Mouse (Mus musculus) layer of hippocampus, postnatal 36 days (tissue): ENCODE results near the gene Ttc9. TPM values are rescaled to one million over a fixed set of nuclear protein-coding genes. Genes with fewer than 3 reads are reported as not detected.

ENCODE experiments used
- DNase-seq, 2 experiments: peaks; one replicate each; pipeline ENCODE4 v3.0.0; 2022
- total RNA-seq, 2 experiments: library from RNA; stranded (reverse); gene quantifications; 2 replicates each; pipeline ENCODE4 v1.2.3; 2021

Ttc9 gene
- total RNA-seq, 2 experiments from 2014 or later: 39.2 to 42.0 TPM

DNA sequence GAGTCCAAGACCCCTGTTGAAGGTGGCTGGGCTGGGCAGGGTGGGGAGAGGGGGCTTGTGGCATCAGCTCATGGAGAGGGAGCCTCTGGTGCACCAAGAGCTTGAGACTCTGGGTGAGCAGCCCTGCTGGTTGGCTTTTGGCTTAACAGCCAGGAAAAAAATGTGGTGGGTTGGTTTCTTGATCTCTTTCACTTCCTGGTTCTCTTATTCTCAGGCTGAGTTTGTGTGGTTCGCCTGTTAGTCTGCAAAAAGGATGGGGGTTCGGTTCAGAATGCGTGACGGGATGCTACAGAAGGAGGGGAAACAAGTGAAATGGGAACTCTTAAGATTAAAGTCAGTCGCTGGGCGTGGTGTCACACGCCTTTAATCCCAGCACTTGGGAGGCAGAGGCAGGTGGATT, 27.0 kb downstream of the Ttc9 start:
- DNase-seq: no peak

DNA sequence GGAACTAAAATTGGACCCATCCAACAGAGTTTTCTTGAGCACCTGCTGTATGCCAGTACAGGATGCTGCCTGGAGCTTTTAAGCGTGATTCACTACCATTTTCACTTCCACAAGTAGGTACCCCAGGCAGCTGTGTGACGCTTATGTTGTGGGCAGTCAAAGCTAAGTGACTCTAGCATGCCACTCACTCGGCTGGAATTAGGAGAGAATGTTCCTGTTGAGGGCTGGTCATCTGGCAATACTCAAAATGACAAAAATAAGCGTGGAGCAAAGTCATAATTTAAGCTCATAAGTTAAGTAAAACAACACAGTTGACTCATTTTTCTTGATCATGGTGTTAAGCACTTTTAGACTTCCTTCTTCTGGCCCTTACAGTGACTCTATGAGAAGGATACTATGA, 31.0 kb downstream of the Ttc9 start:
- no peak for DNase-seq

DNA sequence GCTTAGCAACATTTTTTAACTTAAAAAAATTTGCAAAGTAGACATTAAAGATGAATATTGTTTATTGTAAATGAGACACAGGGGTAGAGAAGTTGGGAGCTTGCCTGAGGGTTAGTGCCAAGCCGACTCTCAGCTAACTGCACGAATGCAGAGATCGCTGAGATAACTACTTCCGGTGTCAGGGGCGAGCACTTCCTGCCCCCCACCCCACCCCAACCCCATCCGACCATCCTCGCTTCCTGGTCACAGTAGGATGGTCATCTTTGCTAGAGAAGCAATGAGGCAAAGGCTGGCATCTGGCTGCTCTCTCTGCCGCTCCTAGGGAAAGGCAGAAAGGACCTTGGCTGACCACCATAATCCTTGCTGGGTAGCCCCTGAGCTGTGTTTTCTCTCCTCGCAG, 32.1 kb downstream of the Ttc9 start:
- DNase-seq: no peak

DNA sequence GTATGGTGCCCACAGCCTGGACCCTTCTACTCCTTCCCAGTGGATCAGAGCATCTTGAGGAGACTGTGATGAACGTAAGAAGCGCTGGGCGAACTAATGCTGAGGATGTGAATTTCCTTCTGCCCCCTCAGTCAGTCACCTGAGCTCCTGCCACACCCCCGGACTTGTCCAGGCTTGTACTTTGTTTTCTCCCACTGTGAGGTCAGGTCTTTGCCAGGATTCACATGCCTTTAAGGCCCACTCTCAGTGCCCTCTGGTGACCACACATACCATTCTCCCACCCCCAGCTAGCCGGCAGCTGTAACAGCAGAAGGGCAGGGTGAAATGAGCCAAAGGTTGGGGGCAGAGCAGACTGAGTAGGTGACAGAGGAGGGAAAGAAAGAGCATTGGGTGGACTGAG, 32.9 kb downstream of the Ttc9 start:
- no peak for DNase-seq

DNA sequence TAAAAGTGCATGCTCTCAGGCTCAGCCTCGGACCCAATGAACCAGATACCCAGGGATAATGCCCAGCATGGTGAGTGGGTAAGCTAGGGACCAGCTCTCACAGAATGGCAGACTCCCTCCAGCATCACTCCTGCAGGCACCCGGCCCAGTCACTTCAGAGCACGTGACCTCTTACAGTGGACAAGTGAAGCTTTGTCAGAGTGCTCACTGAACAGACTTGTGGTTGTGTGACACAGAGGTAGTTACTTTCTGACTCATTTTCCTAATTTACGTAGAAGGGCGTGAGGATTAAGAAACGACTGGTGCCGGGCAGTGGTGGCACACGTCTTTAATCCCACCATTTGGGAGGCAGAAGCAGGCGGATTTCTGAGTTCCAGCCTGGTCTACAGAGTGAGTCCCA, 37.4 kb downstream of the Ttc9 start:
- DNase-seq: no peak

DNA sequence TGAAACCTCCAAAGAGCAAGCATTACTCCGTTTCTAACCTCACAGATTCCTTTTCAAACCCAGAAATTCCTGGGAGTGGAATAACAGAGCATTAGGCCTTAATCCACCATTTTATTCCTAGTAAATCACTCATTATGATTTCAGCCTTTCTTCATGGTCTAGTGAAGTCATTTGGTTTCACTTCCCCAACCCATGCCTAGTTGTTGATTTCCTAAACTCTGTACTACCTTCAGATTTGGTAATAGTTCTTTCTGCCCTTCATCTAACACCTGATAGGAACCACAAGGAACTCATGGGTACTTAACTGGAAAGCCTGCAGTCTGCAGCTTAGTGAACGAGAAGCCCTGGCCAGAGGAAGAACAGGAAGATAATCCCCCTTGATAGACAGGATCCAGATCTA, 44.5 kb downstream of the Ttc9 start:
- no peak for DNase-seq

DNA sequence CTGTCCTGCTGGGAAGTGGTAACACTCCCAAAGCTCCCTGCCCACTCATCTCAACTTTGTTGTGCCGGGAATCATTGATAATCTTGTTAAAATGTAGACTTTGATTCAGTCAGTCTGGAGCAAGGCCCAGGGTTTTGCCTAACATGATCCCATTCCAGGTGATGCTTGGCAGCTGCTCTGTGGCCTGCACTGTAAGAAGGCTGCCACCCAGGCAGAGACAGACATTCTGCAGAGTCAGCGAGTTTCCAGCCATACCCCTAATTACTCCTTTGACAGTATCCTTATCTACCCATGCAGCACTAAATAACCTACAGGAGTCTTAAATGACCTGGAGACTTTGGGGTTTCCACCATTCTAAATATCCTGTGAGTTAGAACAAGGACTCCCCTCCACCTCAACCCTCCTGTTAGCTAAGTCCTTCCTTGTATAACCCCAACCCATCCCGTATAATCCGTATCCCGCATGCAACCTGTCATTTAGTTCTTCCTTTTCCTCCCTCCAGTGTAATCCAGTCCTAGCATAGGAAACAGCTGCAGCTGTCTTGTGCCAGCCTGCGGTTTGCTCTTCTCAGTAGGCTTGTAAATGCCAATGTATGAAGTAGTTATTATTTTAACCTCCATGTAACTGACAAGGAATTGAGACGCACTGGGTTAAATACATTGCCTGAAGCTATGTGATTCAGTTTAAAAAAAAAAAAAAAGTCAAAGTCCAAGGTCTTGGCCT, 48.9 kb downstream of the Ttc9 start:
- no peak for DNase-seq

DNA sequence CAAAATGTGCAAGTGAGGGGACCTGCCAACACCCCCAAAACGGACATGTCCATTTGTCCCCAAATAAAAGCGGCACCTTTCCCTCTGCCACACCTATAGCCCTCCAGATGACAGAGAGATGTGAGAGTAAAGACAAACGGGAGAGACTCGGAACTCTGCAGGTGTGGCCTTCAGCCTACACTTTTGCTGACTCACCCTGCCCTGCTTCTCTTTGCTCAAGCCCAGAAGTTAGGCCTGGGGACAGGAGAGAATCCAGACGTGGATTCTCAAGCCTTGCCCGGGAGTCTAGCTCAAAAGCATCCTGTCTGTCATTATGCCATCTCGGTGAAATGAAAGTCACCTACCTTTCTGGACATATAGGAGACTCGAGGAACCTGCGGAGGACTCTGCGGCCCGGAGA, 52.3 kb downstream of the Ttc9 start:
- DNase-seq: no peak

DNA sequence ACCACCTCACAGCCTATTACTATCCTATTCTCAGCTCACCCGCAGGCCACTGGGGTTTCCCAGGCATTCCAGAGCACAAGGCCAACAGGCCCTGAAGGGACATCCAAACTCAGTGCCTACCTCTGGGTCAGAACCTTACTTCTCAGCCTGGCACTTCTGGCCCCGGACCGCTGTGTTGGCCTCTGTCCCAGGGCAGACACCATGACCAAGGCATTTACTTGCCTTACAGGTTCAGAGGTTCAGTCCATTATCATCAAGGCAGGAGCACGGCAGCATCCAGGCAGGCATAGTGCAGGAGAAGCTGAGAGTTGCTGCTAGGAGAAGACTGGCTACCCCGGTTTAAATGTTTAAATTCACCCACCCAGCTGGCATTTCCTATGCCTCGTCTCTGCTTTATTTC, 53.0 kb downstream of the Ttc9 start:
- no peak for DNase-seq

DNA sequence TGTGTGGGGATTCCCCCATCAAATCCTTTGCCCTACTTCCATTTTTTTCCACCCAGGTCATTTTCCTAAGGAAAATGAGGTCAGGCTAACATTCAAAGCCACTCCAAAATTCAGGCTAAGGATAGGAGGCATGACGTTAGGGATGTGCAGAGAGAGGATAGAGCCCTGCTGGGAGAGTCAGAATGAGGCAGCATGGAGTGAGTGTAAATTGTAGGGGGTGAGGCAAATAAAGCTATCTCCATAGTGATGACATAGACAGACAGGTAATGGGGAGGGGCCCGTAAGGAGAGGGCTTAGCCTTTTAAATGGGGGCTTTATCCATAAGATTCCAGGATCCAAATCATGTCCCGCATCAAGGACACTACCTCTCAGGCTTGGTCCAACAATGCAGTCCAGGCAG, 54.9 kb downstream of the Ttc9 start:
- no peak for DNase-seq

DNA sequence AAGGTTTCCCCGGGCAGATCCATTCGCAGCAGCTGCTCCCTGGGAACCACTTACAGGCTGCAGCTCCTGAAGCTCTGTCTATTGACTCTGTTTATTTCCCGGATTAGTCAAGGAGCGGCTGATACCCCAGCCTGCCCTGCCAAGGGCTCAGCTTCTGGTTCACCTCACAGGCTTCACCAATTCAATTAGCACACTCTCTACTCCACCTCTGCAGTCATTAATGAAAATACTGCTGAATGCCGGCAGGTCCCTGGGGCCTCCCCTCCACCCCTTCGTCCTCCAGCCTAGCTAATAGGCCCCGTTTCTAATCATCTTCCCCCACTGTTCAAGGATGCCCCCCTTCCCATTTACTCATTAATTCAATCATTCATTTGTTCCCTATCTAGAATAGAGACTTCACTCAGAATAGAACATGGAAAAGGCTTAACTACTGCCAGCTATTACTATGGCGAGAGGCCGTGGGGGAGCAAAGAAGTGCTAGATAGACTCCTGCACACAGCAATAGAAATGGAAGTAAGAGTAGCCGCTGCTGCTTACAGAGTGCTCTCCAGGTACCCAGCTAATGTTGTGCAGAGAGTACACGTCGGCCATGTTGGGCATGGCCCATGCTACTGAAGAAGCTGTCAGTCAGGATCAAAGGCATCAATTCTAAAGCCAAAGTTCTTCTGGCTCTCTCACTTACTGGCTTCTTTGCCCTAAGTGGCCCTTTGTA, 55.5 kb downstream of the Ttc9 start:
- DNase-seq: no peak

DNA sequence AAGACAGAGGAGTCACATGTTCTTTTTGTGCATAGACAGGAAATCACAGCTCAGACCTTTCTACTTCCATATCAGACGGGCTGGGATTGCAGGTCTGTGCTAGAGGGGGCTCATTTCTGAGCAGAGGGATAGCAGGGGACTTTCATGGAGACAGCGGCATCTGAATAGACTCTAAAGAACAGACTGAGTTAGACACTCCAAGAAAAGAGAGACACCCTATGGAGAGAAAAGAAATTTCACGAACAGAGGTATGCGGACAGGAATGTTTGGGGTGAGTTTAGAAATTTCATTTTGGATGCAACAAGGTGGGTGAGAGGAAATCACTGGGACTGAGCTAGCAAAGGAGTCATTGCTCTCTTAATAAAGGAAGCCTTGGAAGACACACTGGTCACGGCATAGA, 56.8 kb downstream of the Ttc9 start:
- DNase-seq: no peak

DNA sequence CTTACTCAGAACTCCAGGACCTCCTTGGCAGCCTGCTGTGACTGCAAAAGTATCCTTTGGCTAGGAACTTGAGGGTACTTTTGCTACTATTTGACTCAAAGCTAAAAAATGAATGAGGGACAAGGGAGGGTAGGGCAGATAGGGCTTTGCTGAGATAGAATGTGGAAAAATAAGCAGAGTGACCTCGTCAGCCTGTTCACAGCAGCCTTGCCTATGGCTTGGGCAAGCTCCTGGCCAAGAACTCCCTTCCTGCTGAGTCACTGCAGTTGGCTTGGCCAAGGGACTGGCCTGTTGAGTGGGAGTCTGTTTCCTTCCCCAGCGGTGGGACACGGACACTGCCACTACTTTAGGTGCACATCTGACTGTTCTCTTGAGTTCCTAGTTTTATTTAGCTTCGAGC, 57.5 kb downstream of the Ttc9 start:
- no peak for DNase-seq

DNA sequence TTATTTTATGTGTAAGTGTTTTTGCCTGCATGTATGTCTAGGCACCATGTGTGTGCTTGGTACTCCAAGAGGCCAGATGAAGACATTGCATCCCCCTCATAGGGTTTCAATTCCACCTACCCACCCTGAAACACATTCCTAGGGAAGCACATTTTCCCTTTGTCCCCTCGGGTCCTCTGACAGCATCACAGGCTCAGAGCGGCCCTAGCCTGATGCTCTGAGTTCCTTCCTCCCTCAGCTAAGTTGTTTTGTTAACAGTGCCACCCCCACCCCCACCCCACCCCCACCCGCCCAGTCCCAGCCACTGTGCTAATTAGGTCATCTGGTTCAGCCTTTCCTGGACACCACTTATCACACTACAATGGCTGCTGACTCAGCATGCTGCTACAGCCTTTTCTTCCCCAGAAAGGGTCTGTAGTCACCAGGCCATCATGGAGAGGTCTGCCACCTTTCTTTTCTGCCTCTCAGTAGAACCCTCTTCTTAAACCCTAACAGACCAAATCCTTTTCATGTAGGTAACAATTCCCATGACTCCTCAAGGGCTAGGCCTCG, 58.5 kb downstream of the Ttc9 start:
- no peak for DNase-seq

DNA sequence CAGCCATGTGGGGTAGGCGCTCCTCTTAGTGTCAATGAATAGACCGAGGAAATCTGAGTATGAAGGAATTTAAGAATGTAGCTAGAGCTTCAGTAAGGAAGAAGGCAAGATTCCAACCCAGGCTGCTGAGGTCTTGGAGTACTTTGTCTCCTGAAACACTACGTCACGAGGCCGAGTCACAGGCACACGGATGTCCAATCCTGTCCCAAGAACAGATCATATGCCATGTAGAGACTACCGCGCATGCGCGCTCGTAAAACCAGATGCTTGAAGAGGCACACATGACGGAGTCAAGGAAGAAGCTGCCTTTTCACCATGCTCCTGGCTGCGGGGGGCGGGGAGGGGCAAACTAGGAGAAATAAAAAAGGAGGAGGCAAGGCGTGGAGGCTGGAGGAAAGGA, 59.1 kb downstream of the Ttc9 start:
- DNase-seq: no peak

DNA sequence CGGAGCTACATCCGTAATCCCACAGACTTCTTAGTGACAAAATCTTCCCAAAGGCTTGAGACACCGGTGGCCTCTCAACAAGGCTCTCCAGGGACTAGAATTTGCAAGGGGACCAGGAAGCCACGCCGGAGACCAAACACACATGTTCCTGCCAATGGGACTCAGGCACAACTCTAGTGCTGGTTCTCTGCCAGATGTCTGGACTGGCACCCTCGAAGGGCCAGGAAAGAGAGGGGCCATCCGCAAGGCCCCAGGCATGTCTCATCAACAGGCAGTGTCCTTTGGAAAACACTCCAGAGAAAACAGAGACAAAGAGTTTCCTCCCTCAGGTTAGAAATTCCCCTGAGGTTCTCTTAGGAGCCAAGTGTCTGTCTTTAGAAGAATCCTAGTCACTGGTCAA, 59.7 kb downstream of the Ttc9 start:
- no peak for DNase-seq

DNA sequence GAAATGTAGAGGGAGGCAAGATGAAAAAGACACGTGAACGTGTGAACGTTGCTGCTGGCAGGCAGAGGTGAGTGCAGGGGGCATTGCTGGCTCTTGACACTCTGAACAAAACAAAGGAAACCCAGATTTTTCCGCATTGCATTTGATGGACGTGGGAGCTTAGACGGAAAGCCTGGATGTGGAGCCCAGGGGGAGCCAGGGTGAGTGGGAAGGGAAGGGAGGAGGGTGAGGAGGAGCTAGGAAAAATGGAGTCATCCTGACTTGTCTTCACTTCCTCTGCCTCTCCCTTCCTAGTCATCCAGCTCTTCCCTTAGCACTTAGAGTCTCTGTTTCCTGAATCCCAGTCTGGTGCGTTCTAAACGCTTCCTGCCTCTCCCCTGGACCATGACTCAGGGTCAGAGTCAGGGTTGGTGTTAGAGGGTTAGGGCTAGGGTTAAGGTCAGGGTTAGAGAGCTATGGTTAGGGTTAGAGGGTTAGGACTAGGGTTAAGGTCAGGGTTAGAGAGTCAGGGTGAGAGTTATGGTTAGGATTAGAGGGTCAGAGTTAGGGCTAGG, 60.2 kb downstream of the Ttc9 start:
- no peak for DNase-seq

DNA sequence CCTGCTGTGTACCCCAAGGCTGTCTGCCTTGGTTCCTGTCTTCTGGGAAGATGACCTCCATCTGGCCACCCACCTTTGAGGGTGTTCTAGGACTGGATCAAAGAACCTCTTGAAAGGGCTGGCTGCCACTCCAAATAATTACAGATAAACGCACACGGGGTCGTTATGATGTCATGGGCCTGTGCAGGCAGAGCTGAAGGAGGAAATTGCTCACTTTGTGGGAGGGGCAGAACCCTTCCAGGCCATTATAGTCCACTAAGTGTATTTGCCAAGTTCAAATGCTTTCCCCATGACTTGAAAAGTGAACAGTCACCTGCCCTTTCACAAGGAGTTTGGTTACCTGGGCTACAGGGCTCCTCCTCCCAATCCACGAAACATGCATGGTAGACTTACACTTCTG, 67.0 kb downstream of the Ttc9 start:
- no peak for DNase-seq

DNA sequence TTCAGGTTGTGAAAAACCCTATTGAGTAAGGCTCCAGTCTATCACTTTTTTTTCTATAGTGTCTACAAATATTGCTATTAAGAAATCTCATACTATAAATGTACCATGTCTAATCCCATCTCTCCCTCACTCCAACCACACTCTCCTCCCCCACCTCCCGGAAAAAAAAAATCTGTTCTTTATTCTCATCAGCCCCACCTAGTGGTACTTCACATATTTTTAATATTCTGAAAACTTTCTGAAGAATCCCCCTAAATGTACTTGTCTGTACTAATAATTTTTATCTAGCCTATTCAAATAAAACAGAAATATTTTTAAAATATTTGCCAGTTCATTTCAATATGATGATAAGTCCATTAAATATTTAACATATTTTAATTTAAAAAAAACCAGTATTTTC, 71.9 kb downstream of the Ttc9 start:
- no peak for DNase-seq

DNA sequence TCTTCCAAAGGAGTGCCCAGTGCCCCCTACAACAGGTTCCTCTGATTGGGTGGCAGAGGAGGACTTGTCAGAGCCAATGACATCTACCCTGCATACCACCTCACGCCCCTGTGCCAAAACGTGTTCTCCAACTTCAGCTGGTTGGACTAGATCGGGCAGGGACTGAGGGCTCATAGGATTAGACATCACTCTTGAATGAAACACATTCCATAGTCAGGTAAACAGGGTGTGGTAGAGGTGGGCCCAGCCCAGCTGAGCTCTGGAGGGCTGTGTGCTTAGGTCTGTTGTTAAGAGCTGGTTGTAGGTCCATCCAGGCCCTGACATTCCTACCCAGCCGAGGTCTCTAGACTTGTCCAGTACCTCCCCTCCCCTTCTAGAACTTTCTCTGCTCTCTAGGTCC, 81.6 kb downstream of the Ttc9 start:
- DNase-seq: no peak
